Mouse (Mus musculus) cerebellum, adult 2 months (tissue): ENCODE data around the gene Rbm15b. TPM values are rescaled to one million over a fixed set of nuclear protein-coding genes. Genes with fewer than 3 reads are reported as not detected.

Source experiments
- DNase-seq, 2 experiments: peaks; one replicate each; pipeline ENCODE4 v3.0.0; 2021
- H3K27ac ChIP-seq: fragments of 200-500 bp; 2 replicates; pipeline ENCODE4 v1.5.1; 2012; ENCODE audit warnings: low read length, control low read depth, inconsistent platforms; ENCODE audit not compliant: insufficient read depth
- H3K27me3 ChIP-seq: fragments of 200-500 bp; 2 replicates; pipeline ENCODE4 v1.6.1; 2012; ENCODE audit warnings: inconsistent platforms, mild to moderate bottlenecking, low read length, moderate library complexity; ENCODE audit not compliant: control insufficient read depth, insufficient read depth
- H3K4me1 ChIP-seq: fragments of 200-500 bp; 2 replicates; pipeline ENCODE4 v1.6.1; 2011; ENCODE audit warnings: low read length; ENCODE audit not compliant: control insufficient read depth, insufficient read depth
- H3K4me3 ChIP-seq: fragments of 200-500 bp; replicated peaks from 2 replicates; pipeline ENCODE3; 2011; ENCODE audit warnings: mild to moderate bottlenecking, low read depth, low read length, control low read depth; ENCODE audit not compliant: insufficient read depth
- CTCF ChIP-seq: fragments of 200-500 bp; IDR thresholded peaks from 2 replicates; pipeline ENCODE4 v1.5.1; 2011; ENCODE audit warnings: low read depth, mild to moderate bottlenecking, control low read depth, low read length, moderate library complexity, borderline replicate concordance; ENCODE audit not compliant: insufficient read depth
- POLR2A ChIP-seq: fragments of 200-500 bp; IDR thresholded peaks from 2 replicates; pipeline ENCODE4 v1.6.1; 2011; ENCODE audit warnings: low read length, control low read depth, borderline replicate concordance; ENCODE audit not compliant: insufficient read depth
- WGBS: fragments of 180-500 bp; shearing (Covaris S2); methylation state at CpG from one replicate; pipeline ENCODE4 v1.1.7; 2018; 5-methylcytosine and 5-hydroxymethylcytosine counted together
- polyA plus RNA-seq: library from polyadenylated mRNA; depleted of rRNA; stranded (reverse); fragments of >200 nt; gene quantifications from 2 replicates; pipeline ENCODE4 v1.2.3, GENCODE M21; 2012; rRNA removed

The Rbm15b gene
- 13.1 and 13.5 TPM in 2 replicates for polyA plus RNA-seq

DNA sequence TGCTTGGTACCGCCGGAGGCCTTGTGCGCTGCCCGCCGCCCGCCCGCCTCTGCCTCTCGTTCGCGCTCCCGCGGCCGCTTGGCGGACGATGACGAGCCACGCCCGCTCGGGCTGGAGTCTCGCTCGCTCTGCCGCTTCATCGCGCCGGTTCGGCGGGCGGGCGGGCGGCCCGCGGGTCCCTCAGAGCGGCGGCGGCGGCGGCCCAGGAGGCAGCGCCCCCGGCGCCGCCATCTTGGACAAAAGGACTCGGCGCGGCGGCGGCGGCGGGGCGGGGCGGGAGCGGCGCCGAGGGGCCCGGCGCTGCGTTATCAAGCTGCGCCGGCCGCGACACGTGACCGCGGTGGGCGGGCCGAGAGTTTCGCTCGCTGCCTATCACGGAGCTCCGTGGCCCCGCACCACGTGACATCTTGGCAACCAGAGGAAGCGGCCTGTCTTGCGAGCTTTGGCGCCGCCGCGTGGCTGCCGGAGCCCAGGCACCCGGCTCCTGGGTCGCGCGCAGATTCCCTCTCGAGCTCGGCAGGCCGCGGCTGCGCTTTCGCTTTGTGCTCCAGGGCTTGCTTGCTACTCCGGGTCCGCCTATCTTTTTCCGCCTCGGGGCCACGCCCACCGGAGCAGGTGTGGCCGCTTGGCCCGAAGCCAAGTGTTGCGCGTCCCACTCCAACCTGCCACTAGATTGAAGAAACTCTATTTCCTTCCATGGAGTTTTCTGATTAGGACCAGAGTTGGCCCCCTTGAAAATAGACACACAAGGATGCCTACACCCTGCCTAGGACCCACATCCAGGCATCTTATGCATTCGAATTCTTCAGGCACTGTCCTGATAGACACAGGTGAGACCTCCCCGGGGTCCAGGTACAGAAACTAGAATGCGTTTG, at the start of gene Rbm15b:
Rbm15b (minus strand) TSS at position 601 of the 875 bp plus-strand sequence.
- Histone ChIP-seq H3K4me1 (peaks cover 23% of the 10 kb centered on the region), H3K4me3 (peak within 1 kb of the TSS; percentile 65), H3K27ac (peak within 1 kb of the TSS; percentile 56; the same call in 1 of the 2 replicates), H3K27me3 (no peaks in the 10 kb centered on the region)
- 3% methylated on average over 101 of the region's 101 CpGs for WGBS
- DNase-seq, result peak; percentile 98
- TF ChIP-seq CTCF (peak; percentile 74), POLR2A (no peak)

- TF ChIP-seq POLR2A (no peak), CTCF (no peak)
- 96% methylated on average over 1 of the region's 1 CpGs for WGBS
- DNase-seq, result no peak
- H3K27ac ChIP-seq, result no peak overlapping the region
- no peak overlapping the region for H3K4me3 ChIP-seq
- no peaks in the 10 kb centered on the region for H3K4me1 ChIP-seq
- H3K27me3 ChIP-seq, result no peaks in the 10 kb centered on the region
Observed at GRCm38 (mm10) chr9:106934998-106935397, 47.8 kb upstream of the Rbm15b start.

DNA sequence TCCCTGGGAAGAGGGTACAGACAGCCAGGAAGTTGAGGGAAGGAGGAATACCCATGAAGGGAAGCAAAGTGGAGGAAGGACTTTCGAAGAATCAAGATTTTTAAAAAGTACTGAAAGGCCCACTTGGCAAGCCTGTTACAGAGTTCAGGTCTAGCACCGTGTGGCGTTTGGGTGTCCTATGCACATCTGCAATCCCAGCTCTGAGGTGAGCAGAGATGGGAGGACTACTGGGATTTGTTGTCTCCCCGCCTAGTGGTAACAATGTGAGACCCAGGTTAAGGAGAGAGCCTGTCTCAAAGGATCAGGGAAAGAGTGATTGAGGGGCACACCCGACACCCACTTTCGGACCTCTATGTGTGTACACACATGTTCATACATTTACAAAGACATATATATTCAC, 27.6 kb upstream of the Rbm15b start:
- H3K4me3 ChIP-seq, result no peak overlapping the region
- no peak overlapping the region for H3K27ac ChIP-seq
- no peak for TF ChIP-seq POLR2A
- no peak for TF ChIP-seq CTCF
- H3K4me1 ChIP-seq, result no peaks in the 10 kb centered on the region
- DNase-seq, result no peak
- 91% methylated on average over 6 of the region's 6 CpGs for WGBS
- H3K27me3 ChIP-seq, result no peaks in the 10 kb centered on the region

DNA sequence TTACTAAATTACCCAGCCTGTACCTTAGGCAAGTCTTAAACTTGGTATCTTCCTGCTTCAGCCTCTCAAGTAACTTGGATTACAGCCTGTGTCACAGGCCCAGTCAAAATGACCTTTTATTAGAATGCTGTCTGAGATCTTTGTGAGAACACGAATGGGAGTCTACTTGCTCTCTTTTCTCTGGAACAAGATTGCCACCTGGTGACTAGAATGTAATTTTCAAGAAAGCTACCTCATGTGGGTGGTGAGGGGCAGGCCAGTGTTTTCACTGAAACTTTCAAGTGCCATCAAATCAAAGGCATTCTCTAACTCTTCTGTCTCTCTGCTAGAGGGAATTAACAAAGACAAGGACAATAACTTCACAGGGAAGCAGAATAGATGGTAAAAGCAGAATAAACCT, 26.5 kb upstream of the Rbm15b start:
- Histone ChIP-seq H3K4me3 (no peak overlapping the region), H3K27me3 (no peaks in the 10 kb centered on the region), H3K4me1 (no peaks in the 10 kb centered on the region), H3K27ac (no peak overlapping the region)
- TF ChIP-seq CTCF, result no peak
- no peak for TF ChIP-seq POLR2A
- no peak for DNase-seq
- WGBS, result 23% methylated on average over 1 of the region's 1 CpGs

GRCm38 (mm10) chr9:106911624-106912023, 24.4 kb upstream of the Rbm15b start:
- Histone ChIP-seq H3K4me1 (no peaks in the 10 kb centered on the region), H3K27me3 (no peaks in the 10 kb centered on the region), H3K27ac (no peak overlapping the region), H3K4me3 (no peak overlapping the region)
- TF ChIP-seq POLR2A, result no peak
- TF ChIP-seq CTCF, result no peak
- no peak for DNase-seq
- 81% methylated on average over 1 of the region's 1 CpGs for WGBS

DNA sequence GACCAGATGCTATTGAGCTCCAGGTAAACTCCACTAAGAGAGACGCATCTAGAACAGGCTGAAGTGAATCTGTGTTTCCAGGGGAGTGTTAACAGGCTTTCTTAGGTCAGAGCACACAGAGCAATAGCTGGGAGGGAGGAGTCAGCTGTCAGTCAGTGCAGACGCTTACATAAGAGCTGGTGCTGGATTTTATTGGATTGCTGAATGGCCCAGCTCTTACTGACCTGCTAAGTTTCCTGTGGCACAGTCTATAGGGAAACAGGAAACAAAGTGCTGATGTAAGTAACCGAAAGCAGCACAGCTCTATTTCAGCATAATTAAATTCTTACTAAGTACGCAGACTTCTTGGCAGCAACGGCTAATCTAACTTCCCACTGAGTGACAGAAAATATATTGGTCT, 21.5 kb upstream of the Rbm15b start:
- Histone ChIP-seq H3K4me1 (no peaks in the 10 kb centered on the region), H3K4me3 (no peak overlapping the region), H3K27ac (peak overlapping the region; percentile 42; the same call in 1 of the 2 replicates), H3K27me3 (no peaks in the 10 kb centered on the region)
- TF ChIP-seq CTCF, result no peak
- TF ChIP-seq POLR2A, result no peak
- 60% methylated on average over 5 of the region's 5 CpGs for whole genome bisulfite sequencing
- DNase-seq, result no peak

DNA sequence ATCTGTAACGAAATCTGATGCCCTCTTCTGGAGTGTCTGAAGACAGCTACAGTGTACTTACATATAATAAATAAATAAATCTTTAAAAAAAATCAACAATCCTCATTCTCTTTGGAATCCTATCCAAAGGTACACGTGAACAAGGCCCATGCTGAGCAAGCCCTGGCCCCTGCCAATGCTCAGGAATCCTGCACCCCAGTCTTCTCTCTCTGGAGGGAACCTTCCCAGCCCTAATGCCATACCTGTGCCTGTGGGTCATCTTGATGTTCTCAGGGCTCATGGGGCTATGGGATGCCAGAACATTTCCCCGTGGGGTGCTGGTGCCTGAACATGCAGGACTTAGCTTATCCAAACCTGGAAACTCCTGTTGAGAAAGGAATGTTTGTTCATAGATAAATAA, 20.9 kb upstream of the Rbm15b start:
- DNase-seq, result no peak
- no peak for TF ChIP-seq POLR2A
- TF ChIP-seq CTCF, result no peak
- H3K27me3 ChIP-seq, result no peaks in the 10 kb centered on the region
- H3K4me3 ChIP-seq, result no peak overlapping the region
- 70% methylated on average over 3 of the region's 3 CpGs for WGBS
- H3K4me1 ChIP-seq, result no peaks in the 10 kb centered on the region
- H3K27ac ChIP-seq, result no peak overlapping the region

GRCm38 (mm10) chr9:106906597-106906996, 19.4 kb upstream of the Rbm15b start:
- no peak for DNase-seq

DNA sequence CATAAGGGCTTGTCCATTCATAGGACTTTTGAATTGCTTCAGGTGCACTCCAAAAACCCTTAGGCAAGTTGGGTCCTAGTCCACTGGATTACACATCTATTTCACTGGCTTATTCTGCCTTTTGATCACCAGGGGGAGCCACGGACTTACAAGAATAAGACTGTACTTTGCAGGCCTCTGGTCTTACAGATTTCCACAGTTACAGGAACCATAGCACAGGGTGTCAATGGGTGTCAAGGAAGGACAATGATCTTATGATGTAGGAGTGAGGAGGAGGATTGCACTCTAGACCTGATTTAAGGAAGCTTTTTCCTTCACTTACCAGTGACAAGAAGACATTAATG, 16.5 kb upstream of the Rbm15b start:
- no peaks in the 10 kb centered on the region for H3K27me3 ChIP-seq

More at GRCm38 (mm10) chr9:106906597-106906996, 19.4 kb upstream of the Rbm15b start:
- WGBS, result 84% methylated on average over 8 of the region's 8 CpGs
- no peak for TF ChIP-seq POLR2A
- TF ChIP-seq CTCF, result no peak
- Histone ChIP-seq H3K27ac (no peak overlapping the region), H3K4me3 (no peak overlapping the region), H3K27me3 (no peaks in the 10 kb centered on the region), H3K4me1 (no peaks in the 10 kb centered on the region)

More for the DNA sequence above, 16.5 kb upstream of the Rbm15b start:
- Histone ChIP-seq H3K27ac (no peak overlapping the region), H3K4me3 (no peak overlapping the region), H3K4me1 (no peaks in the 10 kb centered on the region)
- WGBS, result 15% methylated on average over 1 of the region's 1 CpGs
- no peak for TF ChIP-seq POLR2A
- TF ChIP-seq CTCF, result no peak
- peak in 1 of 2 experiments; percentile 32 for DNase-seq
